Comparison of ENCODE assay signal across 31 mouse cellular contexts in genomic region chr2:135497251-135497650, GRCm38 (mm10).
"Had no signal": no experiment of that assay in that cellular context is flagged by ENCODE, and none has a peak within 500 bp of the region (broad histone marks: within the 10 kb centered on the region; RNA-seq: fewer than 3 reads in every experiment).

No protein-coding gene starts in this region.

- H3K4me1 ChIP-seq: limb, embryonic 10.5 days; limb, embryonic 12.5 days; limb, embryonic 13.5 days; limb, embryonic 15.5 days; liver, embryonic 12.5 days; liver, embryonic 13.5 days; liver, embryonic 15.5 days; lung, embryonic 15.5 days; megakaryocyte, embryonic 14.5 days; midbrain, embryonic 15.5 days; neural tube, embryonic 12.5 days had no signal

- DNase-seq: left cerebral cortex, postnatal 4 days; liver; liver, embryonic 13.5 days; liver, postnatal 0 days; lung, adult 18-20 months; lung, adult 2 months; lung, embryonic 14.5 days; lung, postnatal 10 days; lung, postnatal 14 days; lung, postnatal 36 days; lung, postnatal 4 days had no signal

- H3K9me3 ChIP-seq: limb, embryonic 10.5 days; limb, embryonic 12.5 days; limb, embryonic 13.5 days; limb, embryonic 15.5 days; liver, embryonic 12.5 days; liver, embryonic 13.5 days; liver, embryonic 15.5 days; lung, embryonic 15.5 days; megakaryocyte, embryonic 14.5 days; midbrain, embryonic 10.5 days; midbrain, embryonic 12.5 days; midbrain, embryonic 13.5 days; midbrain, embryonic 15.5 days; neural tube, embryonic 12.5 days had no signal

- H3K9ac ChIP-seq: limb, embryonic 12.5 days; limb, embryonic 13.5 days; limb, embryonic 15.5 days; liver, embryonic 12.5 days; liver, embryonic 13.5 days; liver, embryonic 14.5 days; liver, embryonic 15.5 days; liver, postnatal 0 days; lung, embryonic 14.5 days; lung, embryonic 15.5 days; midbrain, embryonic 12.5 days; midbrain, embryonic 13.5 days; midbrain, embryonic 15.5 days; neural tube, embryonic 12.5 days had no signal

- ATAC-seq: liver, embryonic 12.5 days; liver, postnatal 0 days; lung, postnatal 0 days; midbrain, embryonic 13.5 days; midbrain, embryonic 15.5 days; midbrain, embryonic 16.5 days had no signal

- H3K27me3 ChIP-seq: limb, embryonic 12.5 days; limb, embryonic 13.5 days; limb, embryonic 15.5 days; liver, embryonic 12.5 days; liver, embryonic 13.5 days; liver, embryonic 15.5 days; lung, embryonic 15.5 days; megakaryocyte, embryonic 14.5 days; midbrain, embryonic 13.5 days; midbrain, embryonic 15.5 days; neural tube, embryonic 12.5 days had no signal

- H3K36me3 ChIP-seq: limb, embryonic 10.5 days; limb, embryonic 12.5 days; limb, embryonic 13.5 days; limb, embryonic 15.5 days; liver, embryonic 12.5 days; liver, embryonic 13.5 days; liver, embryonic 15.5 days; lung, embryonic 15.5 days; midbrain, embryonic 10.5 days; midbrain, embryonic 12.5 days; midbrain, embryonic 13.5 days; midbrain, embryonic 15.5 days; neural tube, embryonic 12.5 days had no signal

- H3K4me2 ChIP-seq: limb, embryonic 12.5 days; limb, embryonic 13.5 days; limb, embryonic 15.5 days; liver, embryonic 11.5 days; liver, embryonic 12.5 days; liver, embryonic 13.5 days; liver, embryonic 15.5 days; lung, embryonic 14.5 days; lung, embryonic 15.5 days; midbrain, embryonic 11.5 days; midbrain, embryonic 12.5 days; midbrain, embryonic 13.5 days; midbrain, embryonic 15.5 days; neural tube, embryonic 12.5 days had no signal

- H3K4me3 ChIP-seq: limb, embryonic 10.5 days; limb, embryonic 12.5 days; limb, embryonic 13.5 days; limb, embryonic 15.5 days; liver, embryonic 12.5 days; liver, embryonic 13.5 days; liver, embryonic 15.5 days; lung, embryonic 15.5 days; megakaryocyte, embryonic 14.5 days; midbrain, embryonic 10.5 days; midbrain, embryonic 12.5 days; midbrain, embryonic 13.5 days; midbrain, embryonic 15.5 days; myocyte; neural tube, embryonic 12.5 days had no signal

- H3K27ac ChIP-seq: limb, embryonic 10.5 days; limb, embryonic 12.5 days; limb, embryonic 13.5 days; limb, embryonic 15.5 days; liver, embryonic 12.5 days; liver, embryonic 13.5 days; liver, embryonic 14.5 days; liver, embryonic 15.5 days; lung, embryonic 15.5 days; macrophage; midbrain, embryonic 10.5 days; midbrain, embryonic 12.5 days; midbrain, embryonic 13.5 days; midbrain, embryonic 15.5 days; neural tube, embryonic 12.5 days had no signal
